Mouse (Mus musculus): ENCODE measurements around the gene Mrpl39.

The Mrpl39 gene

DNA sequence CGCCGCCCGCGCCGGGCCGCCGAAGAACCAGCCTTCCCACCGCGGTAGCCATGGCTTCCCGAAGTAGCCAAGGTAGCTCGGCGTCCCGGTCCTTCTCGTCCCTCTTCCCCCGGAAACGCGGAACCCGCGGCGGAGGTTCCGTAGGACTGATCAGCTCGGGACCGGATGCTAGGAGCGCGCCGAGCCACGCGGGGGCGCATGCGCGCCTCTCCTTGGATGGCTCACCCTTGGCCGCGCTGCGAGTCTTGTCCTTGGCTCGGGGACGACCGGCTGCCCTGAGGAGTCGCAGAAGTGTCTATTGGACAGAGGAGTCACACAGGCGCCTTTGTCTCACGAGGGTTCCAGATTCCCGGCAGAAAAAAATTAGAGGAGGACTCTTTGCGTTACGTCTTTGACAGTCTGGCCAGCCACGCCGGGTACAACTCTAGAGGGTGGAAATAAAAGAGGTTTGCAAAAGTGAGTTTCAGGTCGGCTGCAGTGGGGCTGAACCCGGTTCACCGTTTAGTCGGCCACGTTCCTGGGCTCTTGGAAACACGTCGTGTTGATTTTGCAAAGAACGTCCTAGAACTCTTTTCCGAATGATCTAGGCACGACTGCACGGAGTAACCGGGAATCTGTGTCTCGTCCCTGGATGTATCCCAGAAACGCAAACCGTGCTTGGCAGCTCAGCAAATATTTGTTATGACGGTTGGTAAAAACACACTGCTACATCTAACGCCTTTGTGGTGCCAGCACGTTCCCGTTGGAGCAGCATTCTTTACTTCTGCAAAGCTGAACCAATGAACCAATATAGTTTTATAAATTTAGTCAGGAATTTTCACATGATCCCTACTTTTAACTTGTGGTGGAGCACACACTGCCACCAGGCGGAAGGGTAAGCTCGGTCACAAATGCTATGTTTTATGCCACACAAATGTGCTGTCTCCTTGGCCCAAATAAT, at the start of gene Mrpl39:
TSS of gene Mrpl39 (minus strand) at position 577 of the 940 bp plus-strand sequence.
- peak; percentile 95 for DNase-seq

DNA sequence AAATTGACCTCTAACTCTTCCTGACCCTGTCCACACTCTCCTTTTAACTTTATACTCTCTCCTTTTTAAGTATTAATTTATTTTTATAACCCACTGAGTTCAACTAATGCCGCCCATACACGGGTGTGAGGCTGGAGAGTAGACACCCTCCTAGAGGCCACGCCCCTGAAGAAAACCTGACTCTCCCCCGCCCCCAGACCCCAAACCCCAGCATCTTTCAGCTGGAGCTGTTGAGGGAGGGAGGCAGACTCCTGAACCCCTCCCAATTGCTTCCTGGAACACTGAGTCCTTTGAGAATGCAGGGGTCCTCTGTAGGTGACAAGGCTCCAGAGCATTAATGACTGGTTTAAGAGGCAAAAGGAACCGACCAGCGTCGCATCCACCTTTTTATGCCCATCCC, 49.4 kb upstream of the Mrpl39 start:
- DNase-seq = no peak

DNA sequence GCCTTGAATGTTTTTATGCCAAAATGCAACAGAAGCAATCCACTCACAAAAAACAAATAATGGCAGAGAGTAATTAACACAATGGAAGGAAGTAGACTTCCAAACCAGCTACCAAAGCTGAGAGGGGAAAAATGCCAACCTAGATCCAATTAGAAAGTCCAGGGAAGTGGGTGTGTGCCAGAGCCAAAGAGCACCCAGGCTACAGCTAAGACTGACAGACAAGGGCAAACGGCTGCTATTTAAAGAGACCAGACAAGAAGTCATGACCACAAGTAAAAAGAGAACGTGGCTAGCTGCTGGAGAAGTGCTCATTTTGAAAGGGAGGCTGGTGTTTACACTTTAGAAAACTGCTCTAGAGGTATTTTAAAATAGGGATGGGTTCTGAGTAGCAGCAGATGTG, 47.7 kb upstream of the Mrpl39 start:
- no peak for DNase-seq

GRCm38 (mm10) chr16:84779718-84780117, 44.2 kb upstream of the Mrpl39 start:
- no peak for DNase-seq

DNA sequence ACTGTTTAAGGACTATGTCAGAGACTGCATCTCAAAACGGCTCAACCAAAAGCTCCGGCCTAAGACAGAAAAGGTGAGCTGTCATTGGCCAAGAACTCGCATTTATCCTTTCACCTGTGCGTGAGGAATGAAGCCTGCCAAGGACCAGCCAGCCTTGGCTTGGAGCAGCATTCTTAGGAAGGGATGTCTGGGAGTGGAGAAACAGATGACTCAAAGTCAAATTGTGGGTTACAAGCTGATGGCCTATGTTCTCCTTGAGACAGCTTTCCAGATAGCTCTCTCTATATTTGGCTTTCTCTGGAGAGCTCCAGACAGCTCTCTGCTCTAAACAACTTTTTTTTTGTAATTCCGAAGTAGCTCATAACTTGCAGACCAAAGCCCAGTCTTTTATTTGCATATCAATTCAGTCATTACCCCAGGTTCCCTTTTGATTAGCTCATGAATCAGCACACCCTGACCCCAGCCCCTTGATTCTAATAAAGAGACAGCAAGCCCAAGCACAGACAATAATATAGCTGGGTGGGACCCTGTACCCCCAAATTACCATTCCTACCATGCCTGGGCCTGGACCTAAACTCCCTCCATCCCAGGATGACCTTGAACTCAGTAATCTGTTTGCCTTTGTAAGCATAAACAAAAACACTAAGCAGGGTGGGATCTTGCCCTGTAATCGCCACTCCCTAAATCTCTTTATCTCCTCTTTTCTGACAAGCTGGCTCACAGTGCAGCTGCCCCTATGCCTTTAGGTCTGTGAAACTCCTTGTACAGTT, 43.5 kb upstream of the Mrpl39 start:
- no peak for DNase-seq

GRCm38 (mm10) chr16:84778431-84778830, 42.9 kb upstream of the Mrpl39 start:
- DNase-seq = no peak

DNA sequence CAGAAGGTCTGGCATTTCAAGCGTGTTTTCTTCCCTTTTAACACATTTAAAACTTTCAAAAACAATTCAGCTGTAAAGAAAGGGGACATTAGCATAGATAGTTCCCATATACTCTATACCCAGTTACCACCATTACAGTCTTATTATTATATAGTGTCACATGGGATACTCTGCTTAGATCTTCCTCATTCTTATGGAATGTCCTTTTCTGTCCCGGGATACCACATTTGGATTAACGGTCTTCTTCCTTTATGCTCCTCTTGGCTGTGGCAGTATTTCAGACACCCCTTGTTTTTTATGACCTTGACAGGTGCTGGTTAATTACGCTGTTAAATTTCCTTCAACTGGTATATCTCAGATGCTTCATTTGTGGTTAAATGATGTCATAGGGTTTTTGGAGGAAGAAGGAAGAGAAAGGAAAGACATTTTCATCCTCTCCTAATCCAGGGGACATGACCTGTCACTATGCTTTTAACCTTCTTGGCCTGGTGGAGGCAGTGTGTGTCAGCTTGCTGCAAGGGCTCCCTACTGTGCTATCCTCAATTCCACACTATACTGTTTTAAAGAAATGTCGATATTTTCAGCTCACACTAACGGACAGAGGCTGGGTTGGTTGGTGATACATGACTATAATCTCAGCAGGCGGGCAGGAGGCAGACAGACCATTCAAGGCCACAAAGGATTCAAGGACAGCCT, 40.7 kb upstream of the Mrpl39 start:
- DNase-seq = no peak

DNA sequence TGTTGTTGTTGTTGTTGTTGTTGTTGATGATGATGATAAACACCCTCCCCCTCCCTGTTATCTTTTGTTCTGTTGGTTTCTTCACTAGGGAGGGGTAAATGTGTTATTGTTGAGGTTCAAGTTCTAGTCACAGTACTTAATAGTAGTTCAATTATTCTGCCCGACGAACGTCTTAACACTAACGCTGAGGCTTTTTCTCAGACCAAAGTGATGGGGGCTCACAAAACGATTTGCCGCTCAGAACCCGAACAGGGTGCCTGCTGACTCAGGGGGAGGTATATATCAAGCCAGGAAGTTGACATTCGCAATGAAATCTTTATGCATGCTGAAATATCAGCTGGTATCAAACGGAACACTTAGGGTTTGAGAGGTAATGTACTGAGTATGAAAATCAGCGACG, 39.8 kb upstream of the Mrpl39 start:
- DNase-seq = no peak

- DNase-seq = peak; percentile 80
Measured at GRCm38 (mm10) chr16:84774761-84775231, 39.3 kb upstream of the Mrpl39 start.

- DNase-seq = peak; percentile 33
Measured at GRCm38 (mm10) chr16:84774003-84774703, 38.6 kb upstream of the Mrpl39 start, which contains the start of gene Jam2. Jam2 (plus strand) TSS chr16:84774123.

GRCm38 (mm10) chr16:84773268-84773861, 37.8 kb upstream of the Mrpl39 start:
- no peak for DNase-seq

- DNase-seq = no peak
Measured at GRCm38 (mm10) chr16:84772496-84773267, 37.1 kb upstream of the Mrpl39 start.

- DNase-seq = no peak
Measured at GRCm38 (mm10) chr16:84771461-84771860, 35.9 kb upstream of the Mrpl39 start.

DNA sequence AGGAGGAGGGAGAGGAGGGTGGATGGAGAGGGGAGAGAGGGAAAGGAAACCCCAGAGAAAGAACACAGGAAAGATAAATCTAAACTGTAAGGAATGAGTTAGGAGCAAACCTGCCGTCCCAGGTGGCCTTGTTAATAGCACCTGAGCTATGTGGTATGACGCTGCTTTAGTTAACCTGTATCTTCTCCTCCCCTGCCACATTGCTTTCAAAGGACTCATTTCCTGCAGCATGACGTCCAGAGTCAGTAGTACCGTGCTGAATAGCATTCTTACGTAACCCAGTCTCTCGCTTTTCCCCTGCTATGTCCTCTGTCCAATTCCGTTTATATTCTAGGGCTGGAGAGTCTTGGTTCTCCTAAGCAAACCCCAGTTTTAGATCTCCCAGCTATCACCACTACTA, 35.3 kb upstream of the Mrpl39 start:
- DNase-seq = no peak

DNA sequence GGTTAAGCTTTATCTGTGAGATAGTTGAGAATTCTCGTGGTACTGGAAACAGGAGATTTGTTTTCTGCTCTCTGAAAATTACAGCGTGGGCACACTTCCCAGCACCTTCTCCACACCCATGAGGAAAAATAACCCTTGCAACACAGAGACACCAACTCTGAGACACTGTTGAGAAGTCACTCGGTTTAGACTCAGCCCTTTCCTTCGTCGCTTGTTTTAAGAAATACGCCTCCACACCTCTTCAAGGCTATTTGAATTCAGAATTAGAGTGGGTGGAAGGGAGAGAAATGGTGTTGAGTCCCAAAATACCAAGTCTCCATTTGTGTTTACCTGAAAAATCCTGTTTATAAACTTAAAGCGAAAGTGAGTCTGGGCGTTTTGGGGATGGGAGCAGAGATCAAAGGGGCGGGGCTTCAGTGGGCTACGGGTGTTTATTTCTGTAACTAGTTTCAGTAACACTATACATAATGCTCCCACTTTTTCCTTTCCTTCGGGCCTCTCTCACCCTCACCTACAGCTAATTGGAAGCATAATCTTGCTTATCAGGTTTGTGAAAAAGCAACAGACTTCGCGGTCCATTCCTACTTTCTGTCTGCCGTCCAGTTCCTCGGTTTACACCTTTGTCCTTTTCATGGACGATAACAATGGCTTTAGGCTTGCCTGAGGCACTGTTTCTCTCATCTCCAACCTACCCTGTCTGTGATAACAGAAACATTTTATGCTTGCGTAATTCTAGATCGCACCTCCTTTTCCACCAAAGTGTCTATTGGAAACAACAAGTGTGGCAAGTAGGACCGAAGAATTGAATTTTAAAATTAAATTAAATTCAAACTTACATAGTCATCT, 34.3 kb upstream of the Mrpl39 start:
- DNase-seq = no peak

DNA sequence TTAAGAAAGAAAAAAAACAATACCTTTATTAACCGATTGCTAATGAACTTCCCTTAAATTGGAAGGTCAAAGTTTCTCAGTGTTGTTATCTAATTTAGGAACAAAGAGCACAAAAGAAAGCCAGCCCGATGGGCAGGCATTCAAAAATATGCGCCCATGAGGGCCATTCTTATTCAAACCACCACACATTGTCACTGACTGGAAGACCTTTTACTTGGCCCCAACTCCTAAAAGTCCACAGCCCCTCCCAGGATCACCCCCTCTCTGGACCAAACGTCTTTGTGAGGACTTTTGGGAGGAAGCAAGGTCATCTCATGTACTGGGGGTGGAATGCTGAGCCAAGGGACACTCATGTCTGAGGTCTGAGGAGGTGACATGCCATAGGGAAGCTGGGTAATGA, 33.6 kb upstream of the Mrpl39 start:
- no peak for DNase-seq

- no peak for DNase-seq
Measured at GRCm38 (mm10) chr16:84767956-84768355, 32.4 kb upstream of the Mrpl39 start.

DNA sequence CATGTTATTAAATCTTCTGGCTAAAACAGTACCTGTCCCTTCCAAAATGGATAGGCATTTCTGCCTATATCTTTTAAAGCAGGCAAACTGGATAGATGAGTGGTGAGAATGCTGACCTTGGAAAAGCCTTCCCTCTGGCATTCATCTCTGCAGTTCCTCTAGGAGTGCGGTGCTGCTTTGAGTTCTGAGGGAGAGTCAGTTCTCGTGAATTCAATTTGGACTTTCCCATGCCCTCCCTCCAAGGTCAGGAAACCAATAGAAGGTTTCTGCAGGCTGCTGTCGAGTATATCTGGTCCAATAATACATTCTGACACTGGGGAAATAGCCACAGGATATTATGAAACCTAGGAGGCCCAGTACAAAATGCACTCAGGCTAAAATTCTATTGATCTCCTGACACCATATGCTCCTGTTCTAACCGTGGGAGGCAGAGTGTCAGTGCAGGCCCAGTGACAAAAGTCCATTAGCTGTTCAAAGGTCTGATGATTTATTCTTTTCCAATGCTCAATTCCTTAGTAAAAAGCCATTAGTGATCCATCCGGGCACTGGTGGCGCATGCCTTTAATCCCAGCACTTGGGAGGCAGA, 10.3 kb upstream of the Mrpl39 start:
- no peak for DNase-seq

- DNase-seq = no peak
Measured at GRCm38 (mm10) chr16:84744703-84745490, 9.4 kb upstream of the Mrpl39 start.
